Mouse (Mus musculus) bone marrow macrophage, adult 2 months (primary cell): ENCODE measurements around the gene Ppm1h.

Experiments
- CTCF ChIP-seq: IDR thresholded peaks from 2 replicates; pipeline ENCODE4 v1.5.1; 2012; ENCODE audit warnings: low read depth, mild to moderate bottlenecking, low read length, moderate library complexity
- POLR2A ChIP-seq: IDR thresholded peaks from 2 replicates; pipeline ENCODE4 v1.6.1; 2012; ENCODE audit warnings: mild to moderate bottlenecking, low read depth, low read length, borderline replicate concordance

DNA sequence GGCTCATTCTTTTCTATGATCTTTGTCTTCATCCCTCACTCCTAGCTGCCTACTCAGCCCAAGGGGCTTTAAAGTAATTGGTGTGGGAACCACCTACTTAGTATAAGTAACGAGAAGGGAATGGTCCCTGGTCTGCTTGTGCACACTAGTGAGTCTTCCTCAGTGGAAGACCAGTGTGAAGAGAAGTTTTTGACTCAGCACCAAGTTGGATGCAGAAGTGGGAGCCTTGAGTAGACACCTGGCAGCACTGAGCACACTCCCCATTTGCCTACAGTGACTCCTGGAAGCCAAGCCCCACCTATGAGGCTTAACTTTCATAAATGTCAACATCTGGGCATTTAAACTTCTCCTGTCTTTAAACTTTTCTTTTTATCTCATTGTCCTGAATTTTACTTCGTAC, 81.2 kb downstream of the Ppm1h start:
- TF ChIP-seq CTCF (no peak), POLR2A (no peak)
